Mouse (Mus musculus) liver, embryonic 14.5 days (tissue): ENCODE measurements at regions not wholly inside any gene's neighbourhood (a gene's known extent, or its start where the extent isn't known, plus 50 kb on each side); places are given as distances from the start of the nearest gene placed in this dataset.

Experiments
- ATAC-seq: fragments of 200-750 bp; cut with Nextera tagmentation; 2 replicates; pipeline ENCODE4 v1.8.0; 2017; ENCODE audit warnings: moderate number of reproducible peaks, mild to moderate bottlenecking, moderate library complexity; ENCODE audit not compliant: insufficient read depth
- DNase-seq, 3 experiments: peaks; one replicate each; pipeline ENCODE4 v3.0.0-alpha.2; 2012 to 2013; ENCODE audit warnings: low read depth in 3 of 3, low spot score in 3 of 3
- H3K27ac ChIP-seq: fragments of 300-500 bp; sonication (generic); 2 replicates; pipeline ENCODE4 v1.5.1; 2014; ENCODE audit warnings: moderate library complexity, mild to moderate bottlenecking, control low read depth, inconsistent platforms
- H3K27me3 ChIP-seq: fragments of 300-500 bp; sonication (generic); 2 replicates; pipeline ENCODE4 v1.6.1; 2014; ENCODE audit warnings: mild to moderate bottlenecking, low read length, moderate library complexity; ENCODE audit not compliant: control insufficient read depth, insufficient read depth
- H3K36me3 ChIP-seq: fragments of 300-500 bp; sonication (generic); replicated peaks from 2 replicates; pipeline ENCODE4 v1.6.1; 2014; ENCODE audit warnings: low read depth; ENCODE audit not compliant: control insufficient read depth, insufficient read depth
- H3K4me1 ChIP-seq, 2 experiments: fragments of 200-500 bp in 1 of 2; fragments of 300-500 bp in 1 of 2; sonication (generic) in 1 of 2; replicated peaks; 2 replicates each; pipeline ENCODE4 v1.6.1; 2012 to 2014; ENCODE audit warnings: antibody characterized with exemption in 1 of 2, inconsistent platforms in 1 of 2, low read length in 1 of 2; ENCODE audit not compliant: control insufficient read depth in 2 of 2, insufficient read depth in 2 of 2
- H3K4me2 ChIP-seq: fragments of 300-500 bp; sonication (generic); 2 replicates; pipeline ENCODE4 v1.6.1; 2014; ENCODE audit warnings: low read depth, mild to moderate bottlenecking, control low read depth, moderate library complexity
- H3K4me3 ChIP-seq, 2 experiments: fragments of 200-500 bp in 1 of 2; fragments of 300-500 bp in 1 of 2; sonication (generic) in 1 of 2; 2 replicates each; pipeline ENCODE4 v1.5.1; 2012 to 2014; ENCODE audit warnings: low read depth in 2 of 2, low read length in 2 of 2, mild to moderate bottlenecking in 2 of 2, control low read depth in 1 of 2, inconsistent platforms in 1 of 2, moderate library complexity in 1 of 2; ENCODE audit not compliant: insufficient read depth in 1 of 2
- H3K9ac ChIP-seq: fragments of 300-500 bp; sonication (generic); replicated peaks from 2 replicates; pipeline ENCODE4 v1.6.1; 2014; ENCODE audit warnings: mild to moderate bottlenecking, control low read depth, moderate library complexity
- H3K9me3 ChIP-seq: fragments of 300-500 bp; sonication (generic); 2 replicates; pipeline ENCODE4 v1.6.1; 2016; ENCODE audit warnings: low read length, mixed read lengths; ENCODE audit not compliant: control insufficient read depth
- CTCF ChIP-seq: IDR thresholded peaks from 2 replicates; pipeline ENCODE4 v1.5.1; 2016; ENCODE audit warnings: antibody characterized with exemption, low read depth, control low read depth
- EP300 ChIP-seq: IDR thresholded peaks from 2 replicates; pipeline ENCODE4 v1.6.1; 2016; ENCODE audit warnings: antibody characterized with exemption, low read depth
- WGBS: fragments of 180-500 bp; shearing (Covaris S2); extraction: QIAGEN DNeasy Blood & Tissue Kit; methylation state at CpG from one replicate; pipeline ENCODE4 v1.1.7; 2014; ENCODE audit not compliant: insufficient replicate concordance; 5-methylcytosine and 5-hydroxymethylcytosine counted together

GRCm38 (mm10) chr4:81841642-81842494 is 399.3 kb upstream of the Mpdz start:
- WGBS = 51% methylated on average over 4 of the region's 4 CpGs

GRCm38 (mm10) chr4:81829972-81830371 is 387.4 kb upstream of the Mpdz start:
- Histone ChIP-seq H3K27me3 (no peaks in the 10 kb centered on the region), H3K9ac (no peak overlapping the region), H3K4me1 (no peaks in the 10 kb centered on the region), H3K4me3 (no peak overlapping the region), H3K9me3 (no peaks in the 10 kb centered on the region), H3K27ac (no peak overlapping the region), H3K4me2 (no peak overlapping the region), H3K36me3 (no peaks in the 10 kb centered on the region)
- 26% methylated on average over 3 of the region's 3 CpGs for WGBS
- TF ChIP-seq EP300 (no peak), CTCF (no peak)
- peak in 1 of 3 experiments; percentile 1 for DNase-seq
- no peak for ATAC-seq

More at GRCm38 (mm10) chr4:81841642-81842494, 399.3 kb upstream of the Mpdz start:
- no peaks in the 10 kb centered on the region for H3K36me3 ChIP-seq
- H3K4me2 ChIP-seq = no peak overlapping the region
- no peak overlapping the region for H3K9ac ChIP-seq
- ATAC-seq (no peak), DNase-seq (no peak)
- no peak overlapping the region for H3K27ac ChIP-seq
- no peaks in the 10 kb centered on the region for H3K9me3 ChIP-seq
- H3K4me3 ChIP-seq = no peak overlapping the region
- TF ChIP-seq EP300 (no peak), CTCF (no peak)
- no peaks in the 10 kb centered on the region for H3K27me3 ChIP-seq
- no peaks in the 10 kb centered on the region for H3K4me1 ChIP-seq

DNA sequence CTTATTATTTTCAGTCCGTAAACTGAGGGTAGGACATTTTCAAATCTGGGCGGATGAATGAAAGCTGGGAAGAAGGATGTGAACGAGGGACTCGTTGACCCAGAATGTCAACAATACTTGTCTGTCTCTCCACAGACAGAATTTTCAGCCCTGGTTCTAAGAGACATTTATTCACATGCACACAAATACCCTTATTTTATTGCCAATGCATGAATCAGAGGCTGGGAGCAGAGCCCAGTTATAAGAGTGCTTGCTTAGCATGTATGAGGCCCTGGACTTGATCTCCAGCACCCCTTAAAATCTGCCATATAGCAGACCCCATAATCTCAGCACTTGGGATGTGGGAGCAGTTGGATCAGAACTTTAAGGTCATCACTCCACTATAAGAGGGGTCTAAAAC is 384.8 kb upstream of the Mpdz start:
- WGBS = 79% methylated on average over 4 of the region's 4 CpGs
- no peak overlapping the region for H3K9ac ChIP-seq
- no peak for ATAC-seq
- no peaks in the 10 kb centered on the region for H3K36me3 ChIP-seq
- no peak for DNase-seq
- no peak overlapping the region for H3K27ac ChIP-seq
- TF ChIP-seq EP300 = no peak
- no peak for TF ChIP-seq CTCF
- no peak overlapping the region for H3K4me3 ChIP-seq
- H3K4me2 ChIP-seq = no peak overlapping the region
- no peaks in the 10 kb centered on the region for H3K9me3 ChIP-seq
- no peaks in the 10 kb centered on the region for H3K27me3 ChIP-seq
- no peaks in the 10 kb centered on the region for H3K4me1 ChIP-seq

GRCm38 (mm10) chr4:81825966-81826365 is 383.4 kb upstream of the Mpdz start:
- no peak for TF ChIP-seq CTCF
- no peak for TF ChIP-seq EP300
- Histone ChIP-seq H3K4me1 (no peaks in the 10 kb centered on the region), H3K27me3 (no peaks in the 10 kb centered on the region), H3K36me3 (no peaks in the 10 kb centered on the region), H3K4me2 (no peak overlapping the region), H3K4me3 (no peak overlapping the region), H3K27ac (no peak overlapping the region), H3K9ac (no peak overlapping the region), H3K9me3 (no peaks in the 10 kb centered on the region)
- DNase-seq (no peak), ATAC-seq (no peak)

DNA sequence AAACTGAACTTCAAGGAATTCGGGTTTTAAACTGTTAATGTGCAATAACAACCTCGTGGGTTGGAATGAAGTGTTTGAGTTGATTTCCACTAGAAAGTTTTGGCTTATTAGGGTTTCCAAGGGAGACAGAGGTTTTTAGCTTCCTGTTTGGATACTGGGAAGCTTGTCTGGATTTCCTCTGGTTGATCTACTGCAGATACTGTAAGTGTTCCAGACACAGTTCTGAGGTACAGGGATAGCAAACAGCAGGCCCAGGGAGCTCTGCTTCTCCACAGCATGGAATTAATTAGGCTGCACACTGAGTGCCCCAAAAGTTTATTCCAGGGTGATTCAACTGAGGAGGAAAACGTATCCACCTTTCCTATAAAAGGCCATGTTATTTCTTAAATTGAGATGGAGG is 381.0 kb upstream of the Mpdz start:
- TF ChIP-seq EP300 = no peak
- no peak for TF ChIP-seq CTCF
- 32% methylated on average over 3 of the region's 3 CpGs for WGBS
- no peak for ATAC-seq
- Histone ChIP-seq H3K9ac (no peak overlapping the region), H3K4me1 (no peaks in the 10 kb centered on the region), H3K4me3 (no peak overlapping the region), H3K36me3 (no peaks in the 10 kb centered on the region), H3K27ac (no peak overlapping the region), H3K4me2 (no peak overlapping the region), H3K27me3 (no peaks in the 10 kb centered on the region), H3K9me3 (no peaks in the 10 kb centered on the region)
- no peak for DNase-seq
